Mouse (Mus musculus) lung, embryonic 16.5 days (tissue): ENCODE measurements around the gene Agmat. TPM values are rescaled to one million over a fixed set of nuclear protein-coding genes. Genes with fewer than 3 reads are reported as not detected.

Experiments
- ATAC-seq: fragments of 200-750 bp; cut with Nextera tagmentation; 2 replicates; pipeline ENCODE4 v1.8.0; 2017; ENCODE audit warnings: low read depth, mild to moderate bottlenecking, moderate library complexity
- H3K27ac ChIP-seq: fragments of 300-500 bp; sonication (generic); 2 replicates; pipeline ENCODE4 v1.5.1; 2014; ENCODE audit warnings: mild to moderate bottlenecking, control low read depth, low read length
- H3K27me3 ChIP-seq: fragments of 300-500 bp; sonication (generic); 2 replicates; pipeline ENCODE4 v1.6.1; 2014; ENCODE audit warnings: low read depth, low read length, mixed read lengths; ENCODE audit not compliant: control insufficient read depth, insufficient read depth
- H3K36me3 ChIP-seq: fragments of 300-500 bp; sonication (generic); 2 replicates; pipeline ENCODE4 v1.6.1; 2014; ENCODE audit warnings: low read length; ENCODE audit not compliant: control insufficient read depth, insufficient read depth
- H3K4me1 ChIP-seq: fragments of 300-500 bp; sonication (generic); replicated peaks from 2 replicates; pipeline ENCODE4 v1.6.1; 2014; ENCODE audit warnings: low read length, mixed read lengths; ENCODE audit not compliant: control insufficient read depth, insufficient read depth
- H3K4me2 ChIP-seq: fragments of 300-500 bp; sonication (generic); 2 replicates; pipeline ENCODE4 v1.6.1; 2014; ENCODE audit warnings: low read depth, low read length, control low read depth
- H3K4me3 ChIP-seq: fragments of 300-500 bp; sonication (generic); 2 replicates; pipeline ENCODE4 v1.5.1; 2014; ENCODE audit warnings: mild to moderate bottlenecking, low read length, control low read depth
- H3K9ac ChIP-seq: fragments of 300-500 bp; sonication (generic); 2 replicates; pipeline ENCODE4 v1.6.1; 2014; ENCODE audit warnings: low read length, control low read depth
- H3K9me3 ChIP-seq: fragments of 300-500 bp; sonication (generic); 2 replicates; pipeline ENCODE4 v1.6.1; 2016; ENCODE audit warnings: low read length; ENCODE audit not compliant: control insufficient read depth
- WGBS: fragments of 180-500 bp; shearing (Covaris S2); extraction: QIAGEN DNeasy Blood & Tissue Kit; methylation state at CpG from one replicate; pipeline ENCODE4 v1.1.7; 2014; 5-methylcytosine and 5-hydroxymethylcytosine counted together
- polyA plus RNA-seq: library from polyadenylated mRNA; unstranded; fragments of >200 nt; fragmentation: Nextera tagmentation; extraction: Ambion mirVana; gene quantifications from 2 replicates; pipeline ENCODE4 v1.2.1, GENCODE M21; 2015

Agmat gene
- polyA plus RNA-seq, 1 experiment from 2014 or later: 0.21 TPM

DNA sequence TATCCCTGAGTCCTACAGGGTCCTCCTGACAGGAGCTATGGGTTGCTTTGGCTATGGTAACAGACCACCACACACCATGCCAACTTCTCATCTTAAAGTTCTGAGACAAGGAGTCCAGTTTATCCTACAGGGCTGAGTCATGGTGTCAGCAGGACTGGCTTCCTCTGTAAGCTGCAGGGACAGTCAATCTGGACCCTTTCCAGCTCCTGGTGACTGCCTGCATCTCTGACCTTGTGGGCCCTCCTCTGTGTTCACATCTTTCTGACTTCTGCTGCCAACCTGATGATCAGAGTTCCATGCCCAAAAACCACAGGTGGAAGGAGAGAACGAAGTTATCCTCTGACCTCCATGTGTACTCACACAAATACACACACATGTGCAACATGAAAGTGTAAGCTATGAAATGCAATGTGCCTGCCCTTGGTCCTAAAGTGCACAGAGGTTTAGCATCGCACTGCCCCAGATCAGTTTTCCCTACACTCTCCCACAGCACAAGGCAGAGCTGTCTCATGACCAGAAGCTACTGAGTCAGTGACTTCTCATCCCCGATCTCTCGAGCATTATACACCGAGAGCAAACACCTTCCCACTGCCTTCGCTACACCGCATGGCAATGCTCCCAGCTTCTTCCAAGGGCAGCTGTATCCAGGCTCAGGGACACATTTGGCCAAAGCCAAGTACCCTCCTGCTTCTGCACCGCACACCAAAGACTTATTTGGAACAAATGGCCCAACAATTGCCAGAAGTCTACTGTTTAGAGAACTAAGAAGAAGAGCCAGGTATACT, 34.9 kb downstream of the Agmat start:
- Histone ChIP-seq H3K4me2 (no peak overlapping the region), H3K36me3 (peaks cover 35% of the 10 kb centered on the region), H3K9ac (no peak overlapping the region), H3K9me3 (no peaks in the 10 kb centered on the region), H3K4me3 (no peak overlapping the region), H3K27ac (no peak overlapping the region), H3K27me3 (no peaks in the 10 kb centered on the region), H3K4me1 (no peaks in the 10 kb centered on the region; the same call in 1 of the 2 replicates)
- WGBS: 93% methylated on average over 8 of the region's 8 CpGs
- ATAC-seq: no peak

- H3K9me3 ChIP-seq: no peaks in the 10 kb centered on the region
- no peak overlapping the region for H3K27ac ChIP-seq
- WGBS: 73% methylated on average over 5 of the region's 5 CpGs
- no peak overlapping the region for H3K4me2 ChIP-seq
- H3K9ac ChIP-seq: no peak overlapping the region
- no peaks in the 10 kb centered on the region for H3K27me3 ChIP-seq
- H3K36me3 ChIP-seq: peaks cover 32% of the 10 kb centered on the region
- ATAC-seq: no peak
- no peak overlapping the region for H3K4me3 ChIP-seq
- peaks cover 8% of the 10 kb centered on the region for H3K4me1 ChIP-seq
Observed at GRCm38 (mm10) chr4:141784835-141785234, 38.4 kb downstream of the Agmat start.

DNA sequence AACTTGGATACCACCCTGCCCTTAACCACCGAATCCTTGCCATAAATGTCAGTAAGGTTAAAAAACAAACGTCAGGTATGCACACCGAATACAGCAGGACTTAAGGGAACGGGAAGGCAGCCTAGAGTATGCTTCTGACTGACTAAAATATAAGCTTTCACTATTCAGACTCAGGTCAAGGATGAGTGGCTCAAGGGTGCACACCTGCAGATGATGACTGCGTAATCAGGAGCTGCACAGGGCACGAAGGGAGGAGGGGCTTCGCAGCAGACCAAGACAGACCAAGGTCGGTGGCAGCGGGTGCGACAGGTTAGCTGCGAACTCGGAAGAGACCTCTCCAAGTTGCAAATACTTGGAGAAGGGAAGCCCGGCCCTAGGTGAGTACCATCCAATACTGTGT, 39.7 kb downstream of the Agmat start:
- Histone ChIP-seq H3K36me3 (peaks cover 23% of the 10 kb centered on the region), H3K9me3 (no peaks in the 10 kb centered on the region)
- 64% methylated on average over 13 of the region's 13 CpGs for WGBS

GRCm38 (mm10) chr4:141787046-141787445, 40.6 kb downstream of the Agmat start:
- ATAC-seq: no peak
- WGBS: 45% methylated on average over 6 of the region's 6 CpGs
- peak overlapping the region; percentile 53 for H3K27ac ChIP-seq

More for the DNA sequence above, 39.7 kb downstream of the Agmat start:
- H3K4me2 ChIP-seq: no peak overlapping the region
- peak overlapping the region; percentile 7 for H3K27ac ChIP-seq
- no peak overlapping the region; the same call in 1 of the 2 replicates for H3K9ac ChIP-seq
- H3K27me3 ChIP-seq: no peaks in the 10 kb centered on the region
- ATAC-seq: no peak
- H3K4me3 ChIP-seq: no peak overlapping the region
- peaks cover 11% of the 10 kb centered on the region for H3K4me1 ChIP-seq

DNA sequence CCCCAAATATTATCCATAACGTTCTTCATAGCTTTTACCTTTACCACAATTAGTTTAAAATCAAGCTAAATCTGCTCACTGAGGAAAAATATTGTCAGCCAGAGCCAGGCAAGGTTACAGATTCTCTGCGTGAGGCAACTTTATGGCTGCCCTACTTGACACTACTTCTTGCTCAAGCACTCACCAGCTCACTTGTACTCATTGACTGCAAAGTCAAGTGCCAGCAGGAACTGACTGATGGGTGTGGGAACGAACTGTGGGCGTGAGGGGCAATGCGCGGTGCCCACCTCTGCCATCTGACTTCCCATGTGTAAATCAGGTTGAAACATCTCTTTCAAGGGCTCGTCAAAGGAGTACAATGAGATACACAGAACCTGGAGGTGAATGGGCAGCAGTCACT, 41.0 kb downstream of the Agmat start:
- H3K27me3 ChIP-seq: no peaks in the 10 kb centered on the region
- no peaks in the 10 kb centered on the region for H3K9me3 ChIP-seq
- no peak overlapping the region for H3K9ac ChIP-seq
- 66% methylated on average over 7 of the region's 7 CpGs for WGBS
- peaks cover 11% of the 10 kb centered on the region for H3K4me1 ChIP-seq
- H3K4me2 ChIP-seq: no peak overlapping the region
- peak overlapping the region; percentile 53 for H3K27ac ChIP-seq
- H3K36me3 ChIP-seq: peaks cover 18% of the 10 kb centered on the region
- no peak for ATAC-seq
- no peak overlapping the region for H3K4me3 ChIP-seq

More at GRCm38 (mm10) chr4:141787046-141787445, 40.6 kb downstream of the Agmat start:
- H3K9ac ChIP-seq: no peak overlapping the region
- H3K4me2 ChIP-seq: no peak overlapping the region
- H3K27me3 ChIP-seq: no peaks in the 10 kb centered on the region
- H3K36me3 ChIP-seq: peaks cover 20% of the 10 kb centered on the region
- H3K9me3 ChIP-seq: no peaks in the 10 kb centered on the region
- peaks cover 11% of the 10 kb centered on the region for H3K4me1 ChIP-seq
- no peak overlapping the region for H3K4me3 ChIP-seq

GRCm38 (mm10) chr4:141789564-141790218, 43.2 kb downstream of the Agmat start:
- H3K9ac ChIP-seq: peak overlapping the region; percentile 97
- H3K36me3 ChIP-seq: no peaks in the 10 kb centered on the region
- 34% methylated on average over 3 of the region's 3 CpGs for WGBS
- peaks cover 18% of the 10 kb centered on the region for H3K4me1 ChIP-seq
- peak overlapping the region; percentile 88 for H3K4me2 ChIP-seq
- no peaks in the 10 kb centered on the region for H3K27me3 ChIP-seq
- no peak for ATAC-seq
- peak overlapping the region; percentile 90 for H3K4me3 ChIP-seq
- peak overlapping the region; percentile 70 for H3K27ac ChIP-seq
- H3K9me3 ChIP-seq: no peaks in the 10 kb centered on the region

- peak; percentile 86 for ATAC-seq
- Histone ChIP-seq H3K4me1 (peaks cover 25% of the 10 kb centered on the region), H3K4me2 (peak within 1 kb of the TSS; percentile 88), H3K27me3 (no peaks in the 10 kb centered on the region), H3K4me3 (peak within 1 kb of the TSS; percentile 90), H3K27ac (peak within 1 kb of the TSS; percentile 70), H3K9me3 (no peaks in the 10 kb centered on the region), H3K9ac (peak within 1 kb of the TSS; percentile 97), H3K36me3 (no peaks in the 10 kb centered on the region)
- 0% methylated on average over 36 of the region's 42 CpGs for WGBS
Observed at GRCm38 (mm10) chr4:141790524-141790990, 44.1 kb downstream of the Agmat start, which contains the start of gene Dnajc16. Gene Dnajc16, minus strand, starts transcription at chr4:141790931.

DNA sequence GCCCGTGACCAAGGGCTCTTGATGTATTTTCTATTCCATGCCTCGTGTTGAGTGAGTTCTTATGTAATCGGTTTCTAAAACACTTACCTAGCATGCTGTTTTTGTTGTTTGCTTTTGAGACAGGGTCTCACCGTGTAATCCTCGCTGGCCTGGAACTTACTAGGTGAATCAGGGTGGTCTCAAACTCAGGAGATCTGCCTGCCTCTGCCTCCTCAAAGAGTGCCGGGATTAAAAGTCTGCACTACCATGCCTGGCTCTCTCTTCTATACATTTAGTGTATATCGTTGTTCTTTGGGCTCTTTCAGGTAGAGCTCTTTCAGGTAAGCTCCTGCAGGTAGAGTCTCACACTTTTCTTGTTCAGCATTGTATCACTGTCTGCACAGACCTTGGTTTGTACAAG, 45.0 kb downstream of the Agmat start:
- peaks cover 25% of the 10 kb centered on the region for H3K4me1 ChIP-seq
- ATAC-seq: no peak
- H3K27ac ChIP-seq: no peak overlapping the region
- no peaks in the 10 kb centered on the region for H3K36me3 ChIP-seq
- no peak overlapping the region for H3K9ac ChIP-seq
- 87% methylated on average over 7 of the region's 7 CpGs for WGBS
- no peak overlapping the region for H3K4me2 ChIP-seq
- no peak overlapping the region for H3K4me3 ChIP-seq
- H3K9me3 ChIP-seq: no peaks in the 10 kb centered on the region
- H3K27me3 ChIP-seq: no peaks in the 10 kb centered on the region

GRCm38 (mm10) chr4:141791951-141792350, 45.5 kb downstream of the Agmat start:
- H3K4me1 ChIP-seq: peaks cover 23% of the 10 kb centered on the region
- H3K27me3 ChIP-seq: no peaks in the 10 kb centered on the region
- H3K36me3 ChIP-seq: no peaks in the 10 kb centered on the region
- no peak overlapping the region for H3K9ac ChIP-seq
- no peak for ATAC-seq
- no peaks in the 10 kb centered on the region for H3K9me3 ChIP-seq
- no peak overlapping the region for H3K27ac ChIP-seq
- WGBS: 79% methylated on average over 8 of the region's 8 CpGs
- no peak overlapping the region for H3K4me2 ChIP-seq
- no peak overlapping the region for H3K4me3 ChIP-seq
